Mouse (Mus musculus): ENCODE measurements at regions not wholly inside any gene's neighbourhood (a gene's known extent, or its start where the extent isn't known, plus 50 kb on each side); places are given as distances from the start of the nearest gene placed in this dataset.

- ATAC-seq (ENCODE audit: insufficient read depth) = no peak
- DNase-seq (ENCODE audit: low read depth in 3 of 3, low spot score in 3 of 3) = no peak
- no peaks in the 10 kb centered on the region for H3K27me3 ChIP-seq (ENCODE audit: control insufficient read depth, insufficient read depth, low read length)
- WGBS (ENCODE audit: insufficient replicate concordance) = 74% methylated on average over 14 of the region's 14 CpGs
- H3K4me3 ChIP-seq (ENCODE audit: insufficient read depth in 1 of 2, low read depth in 2 of 2, low read length in 2 of 2) = no peak overlapping the region
- H3K36me3 ChIP-seq (replicated peaks; ENCODE audit: control insufficient read depth, insufficient read depth, low read depth) = no peaks in the 10 kb centered on the region
- no peaks in the 10 kb centered on the region for H3K9me3 ChIP-seq (ENCODE audit: control insufficient read depth, low read length)
- H3K4me2 ChIP-seq (ENCODE audit: low read depth) = no peak overlapping the region
- no peak overlapping the region for H3K9ac ChIP-seq (replicated peaks)
- no peaks in the 10 kb centered on the region for H3K4me1 ChIP-seq (replicated peaks; ENCODE audit: control insufficient read depth in 2 of 2, insufficient read depth in 2 of 2, low read length in 1 of 2)
- TF ChIP-seq CTCF (IDR thresholded peaks at IDR 0.05; ENCODE audit: low read depth) (no peak), EP300 (IDR thresholded peaks at IDR 0.05; ENCODE audit: low read depth) (no peak)
- no peak overlapping the region for H3K27ac ChIP-seq
Measured at GRCm38 (mm10) chr11:19094183-19094582, 75.4 kb upstream of the Meis1 start.

- Histone ChIP-seq H3K27ac (no peak overlapping the region), H3K36me3 (replicated peaks; ENCODE audit: control insufficient read depth, insufficient read depth, low read depth) (no peaks in the 10 kb centered on the region), H3K9ac (replicated peaks) (no peak overlapping the region), H3K4me3 (ENCODE audit: insufficient read depth in 1 of 2, low read depth in 2 of 2, low read length in 2 of 2) (no peak overlapping the region), H3K9me3 (ENCODE audit: control insufficient read depth, low read length) (no peaks in the 10 kb centered on the region), H3K4me2 (ENCODE audit: low read depth) (no peak overlapping the region), H3K27me3 (ENCODE audit: control insufficient read depth, insufficient read depth, low read length) (no peaks in the 10 kb centered on the region), H3K4me1 (replicated peaks; ENCODE audit: control insufficient read depth in 2 of 2, insufficient read depth in 2 of 2, low read length in 1 of 2) (no peaks in the 10 kb centered on the region)
- no peak for DNase-seq (ENCODE audit: low read depth in 3 of 3, low spot score in 3 of 3)
- ATAC-seq (ENCODE audit: insufficient read depth) = no peak
- TF ChIP-seq EP300 (IDR thresholded peaks at IDR 0.05; ENCODE audit: low read depth) (no peak), CTCF (IDR thresholded peaks at IDR 0.05; ENCODE audit: low read depth) (no peak)
- 33% methylated on average over 7 of the region's 7 CpGs for WGBS (ENCODE audit: insufficient replicate concordance)
Measured at GRCm38 (mm10) chr11:19102981-19103568, 84.3 kb upstream of the Meis1 start.

DNA sequence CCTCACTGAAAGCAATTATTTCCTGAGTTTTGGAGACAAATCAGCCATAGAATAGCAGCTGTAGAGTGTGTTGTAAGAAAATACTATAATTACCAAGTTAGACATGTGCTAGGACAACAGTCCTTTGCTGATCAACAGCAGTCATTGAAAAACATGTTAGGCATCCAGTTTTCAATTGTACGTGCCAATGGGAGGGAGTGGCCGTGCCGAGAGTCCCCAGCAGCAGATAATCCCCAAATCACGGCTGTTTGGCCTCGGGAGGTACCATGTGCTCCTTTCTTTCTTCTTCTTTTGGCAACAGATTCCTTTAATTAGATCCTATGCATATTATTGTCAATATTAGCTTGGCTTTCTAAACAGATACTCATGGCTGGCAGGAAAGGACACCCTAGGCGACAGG lies 88.4 kb upstream of the Meis1 start:
- no peaks in the 10 kb centered on the region for H3K9me3 ChIP-seq (ENCODE audit: control insufficient read depth, low read length)
- no peak for TF ChIP-seq EP300 (IDR thresholded peaks at IDR 0.05; ENCODE audit: low read depth)
- TF ChIP-seq CTCF (IDR thresholded peaks at IDR 0.05; ENCODE audit: low read depth) = no peak
- H3K27ac ChIP-seq = no peak overlapping the region
- no peak overlapping the region for H3K4me3 ChIP-seq (ENCODE audit: insufficient read depth in 1 of 2, low read depth in 2 of 2, low read length in 2 of 2)
- no peaks in the 10 kb centered on the region for H3K27me3 ChIP-seq (ENCODE audit: control insufficient read depth, insufficient read depth, low read length)
- no peaks in the 10 kb centered on the region for H3K4me1 ChIP-seq (replicated peaks; ENCODE audit: control insufficient read depth in 2 of 2, insufficient read depth in 2 of 2, low read length in 1 of 2)
- no peak overlapping the region for H3K4me2 ChIP-seq (ENCODE audit: low read depth)
- no peak overlapping the region for H3K9ac ChIP-seq (replicated peaks)
- ATAC-seq (ENCODE audit: insufficient read depth) (no peak), DNase-seq (ENCODE audit: low read depth in 3 of 3, low spot score in 3 of 3) (no peak)
- H3K36me3 ChIP-seq (replicated peaks; ENCODE audit: control insufficient read depth, insufficient read depth, low read depth) = no peaks in the 10 kb centered on the region
- WGBS (ENCODE audit: insufficient replicate concordance) = 62% methylated on average over 6 of the region's 6 CpGs

DNA sequence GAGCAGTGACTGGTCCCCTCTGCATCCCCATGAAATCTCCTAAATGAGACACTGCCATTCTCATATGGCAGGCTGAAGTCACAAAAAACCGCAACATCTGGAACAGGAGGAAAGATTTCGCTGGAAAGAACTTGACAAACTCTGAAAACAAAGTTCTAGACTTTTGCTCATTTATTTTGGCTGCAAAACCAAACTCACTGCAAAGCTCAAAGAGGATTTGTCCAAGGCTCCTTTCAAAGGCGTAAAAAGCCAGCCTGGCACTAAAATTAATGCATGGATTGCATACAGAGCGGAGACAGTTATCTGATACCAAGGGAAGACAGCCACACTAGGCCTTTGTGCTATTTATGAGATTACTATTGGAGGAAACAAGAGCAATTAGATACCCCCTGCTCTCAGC lies 90.3 kb upstream of the Meis1 start:
- 59% methylated on average over 4 of the region's 4 CpGs for WGBS (ENCODE audit: insufficient replicate concordance)
- Histone ChIP-seq H3K9ac (replicated peaks) (no peak overlapping the region), H3K9me3 (ENCODE audit: control insufficient read depth, low read length) (no peaks in the 10 kb centered on the region), H3K4me3 (ENCODE audit: insufficient read depth in 1 of 2, low read depth in 2 of 2, low read length in 2 of 2) (no peak overlapping the region), H3K4me1 (replicated peaks; ENCODE audit: control insufficient read depth in 2 of 2, insufficient read depth in 2 of 2, low read length in 1 of 2) (no peaks in the 10 kb centered on the region), H3K4me2 (ENCODE audit: low read depth) (no peak overlapping the region), H3K27ac (no peak overlapping the region), H3K27me3 (ENCODE audit: control insufficient read depth, insufficient read depth, low read length) (no peaks in the 10 kb centered on the region), H3K36me3 (replicated peaks; ENCODE audit: control insufficient read depth, insufficient read depth, low read depth) (no peaks in the 10 kb centered on the region)
- TF ChIP-seq EP300 (IDR thresholded peaks at IDR 0.05; ENCODE audit: low read depth) = no peak
- TF ChIP-seq CTCF (IDR thresholded peaks at IDR 0.05; ENCODE audit: low read depth) = no peak
- DNase-seq (ENCODE audit: low read depth in 3 of 3, low spot score in 3 of 3) (no peak), ATAC-seq (ENCODE audit: insufficient read depth) (no peak)

GRCm38 (mm10) chr11:19111916-19112575 lies 93.3 kb upstream of the Meis1 start:
- no peak for DNase-seq (ENCODE audit: low read depth in 3 of 3, low spot score in 3 of 3)
- no peak overlapping the region for H3K4me3 ChIP-seq (ENCODE audit: insufficient read depth in 1 of 2, low read depth in 2 of 2, low read length in 2 of 2)
- no peak overlapping the region for H3K27ac ChIP-seq
- H3K36me3 ChIP-seq (replicated peaks; ENCODE audit: control insufficient read depth, insufficient read depth, low read depth) = no peaks in the 10 kb centered on the region
- no peaks in the 10 kb centered on the region for H3K4me1 ChIP-seq (replicated peaks; ENCODE audit: control insufficient read depth in 2 of 2, insufficient read depth in 2 of 2, low read length in 1 of 2)
- no peaks in the 10 kb centered on the region for H3K27me3 ChIP-seq (ENCODE audit: control insufficient read depth, insufficient read depth, low read length)
- H3K4me2 ChIP-seq (ENCODE audit: low read depth) = no peak overlapping the region
- ATAC-seq (ENCODE audit: insufficient read depth) = no peak
- 48% methylated on average over 7 of the region's 7 CpGs for WGBS (ENCODE audit: insufficient replicate concordance)
- no peak overlapping the region for H3K9ac ChIP-seq (replicated peaks)
- TF ChIP-seq CTCF (IDR thresholded peaks at IDR 0.05; ENCODE audit: low read depth) (no peak), EP300 (IDR thresholded peaks at IDR 0.05; ENCODE audit: low read depth) (no peak)
- H3K9me3 ChIP-seq (ENCODE audit: control insufficient read depth, low read length) = no peaks in the 10 kb centered on the region

Data from liver, embryonic 14.5 days (tissue).